Mouse (Mus musculus) hindbrain, postnatal 0 days (tissue): ENCODE measurements at regions not wholly inside any gene's neighbourhood (a gene's known extent, or its start where the extent isn't known, plus 50 kb on each side); places are given as distances from the start of the nearest gene placed in this dataset.

Experiments
- ATAC-seq: fragments of 200-750 bp; cut with Nextera tagmentation; 2 replicates; pipeline ENCODE4 v1.8.0; 2017; ENCODE audit warnings: mild to moderate bottlenecking, moderate TSS enrichment, moderate library complexity
- DNase-seq: peaks from one replicate; pipeline ENCODE4 v3.0.0-alpha.2; 2015; ENCODE audit warnings: low spot score
- H3K27ac ChIP-seq: fragments of 300-500 bp; sonication (generic); 2 replicates; pipeline ENCODE4 v1.5.1; 2014; ENCODE audit warnings: mild to moderate bottlenecking
- H3K27me3 ChIP-seq: fragments of 300-500 bp; sonication (generic); 2 replicates; pipeline ENCODE4 v1.6.1; 2014; ENCODE audit warnings: low read length, mixed read lengths; ENCODE audit not compliant: insufficient read depth
- H3K36me3 ChIP-seq: fragments of 300-500 bp; sonication (generic); 2 replicates; pipeline ENCODE4 v1.6.1; 2014; ENCODE audit warnings: low read length, mixed read lengths; ENCODE audit not compliant: insufficient read depth
- H3K4me1 ChIP-seq: fragments of 300-500 bp; sonication (generic); 2 replicates; pipeline ENCODE4 v1.6.1; 2014; ENCODE audit warnings: antibody characterized with exemption, low read length, mixed read lengths; ENCODE audit not compliant: insufficient read depth
- H3K4me2 ChIP-seq: fragments of 300-500 bp; sonication (generic); 2 replicates; pipeline ENCODE4 v1.6.1; 2014; ENCODE audit warnings: low read depth, mild to moderate bottlenecking, low read length, moderate library complexity, mixed read lengths
- H3K4me3 ChIP-seq: fragments of 300-500 bp; sonication (generic); 2 replicates; pipeline ENCODE4 v1.5.1; 2014; ENCODE audit warnings: low read length
- H3K9ac ChIP-seq: fragments of 300-500 bp; sonication (generic); replicated peaks from 2 replicates; pipeline ENCODE4 v1.6.1; 2014; ENCODE audit warnings: mild to moderate bottlenecking, low read length, moderate library complexity, mixed read lengths
- H3K9me3 ChIP-seq: fragments of 300-500 bp; sonication (generic); 2 replicates; pipeline ENCODE4 v1.6.1; 2016; ENCODE audit warnings: low read length, mixed read lengths
- CTCF ChIP-seq: IDR thresholded peaks from 2 replicates; pipeline ENCODE4 v1.5.1; 2016; ENCODE audit warnings: antibody characterized with exemption, control low read depth, low read depth
- WGBS: fragments of 180-500 bp; shearing (Covaris S2); extraction: QIAGEN DNeasy Blood & Tissue Kit; methylation state at CpG from one replicate; pipeline ENCODE4 v1.1.7; 2014; 5-methylcytosine and 5-hydroxymethylcytosine counted together

GRCm38 (mm10) chr8:15327312-15327711 lies 281.4 kb upstream of the BB014433 start:
- no peak for TF ChIP-seq CTCF
- Histone ChIP-seq H3K9ac (no peak overlapping the region), H3K9me3 (no peaks in the 10 kb centered on the region), H3K27ac (no peak overlapping the region), H3K4me2 (no peak overlapping the region), H3K36me3 (no peaks in the 10 kb centered on the region), H3K4me3 (no peak overlapping the region), H3K27me3 (no peaks in the 10 kb centered on the region), H3K4me1 (no peaks in the 10 kb centered on the region)
- no peak for ATAC-seq
- WGBS, result 53% methylated on average over 5 of the region's 5 CpGs
- no peak for DNase-seq

GRCm38 (mm10) chr8:15323421-15323820 lies 277.5 kb upstream of the BB014433 start:
- Histone ChIP-seq H3K27me3 (no peaks in the 10 kb centered on the region), H3K9me3 (no peaks in the 10 kb centered on the region), H3K4me1 (no peaks in the 10 kb centered on the region), H3K27ac (no peak overlapping the region), H3K4me3 (no peak overlapping the region), H3K36me3 (no peaks in the 10 kb centered on the region), H3K4me2 (no peak overlapping the region), H3K9ac (no peak overlapping the region)
- no peak for DNase-seq
- no peak for ATAC-seq
- WGBS, result 71% methylated on average over 4 of the region's 4 CpGs
- TF ChIP-seq CTCF, result no peak

DNA sequence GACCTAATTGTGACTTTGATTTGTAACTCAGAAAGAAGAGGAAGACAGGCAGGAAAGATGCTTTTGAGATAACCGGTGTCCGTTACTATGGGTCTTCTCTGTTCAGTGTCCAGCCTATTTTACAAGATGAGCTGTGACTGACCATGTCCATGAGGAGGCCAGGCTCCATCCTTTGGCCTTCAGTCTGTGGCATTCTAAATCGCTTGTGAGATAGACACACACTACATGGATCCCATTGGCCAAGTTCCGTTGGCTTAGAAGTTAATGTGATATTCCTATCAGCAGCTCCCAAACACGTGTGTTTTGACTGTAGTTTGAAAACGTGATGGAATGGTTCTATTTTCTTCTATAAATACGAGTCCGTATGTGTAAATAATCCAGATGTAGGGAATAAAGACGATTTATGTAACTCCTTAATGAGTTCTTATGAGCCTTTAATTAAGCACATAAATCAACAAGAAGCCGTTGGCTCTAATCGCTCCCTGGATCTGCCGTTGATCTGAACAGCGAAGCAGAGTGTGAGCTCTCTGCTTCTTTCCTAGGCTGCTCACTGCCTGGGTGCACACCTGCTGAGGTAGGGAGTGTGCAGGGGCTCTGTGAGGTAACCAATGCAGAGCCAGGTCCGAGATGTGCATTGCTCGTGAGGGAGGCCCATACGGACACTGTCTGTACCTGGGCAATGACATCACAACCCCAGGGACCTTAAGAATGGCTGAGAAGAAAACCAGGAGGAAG lies 272.4 kb upstream of the BB014433 start:
- Histone ChIP-seq H3K36me3 (no peaks in the 10 kb centered on the region), H3K27ac (no peak overlapping the region), H3K4me1 (no peaks in the 10 kb centered on the region), H3K4me2 (no peak overlapping the region), H3K9ac (no peak overlapping the region), H3K4me3 (no peak overlapping the region), H3K9me3 (no peaks in the 10 kb centered on the region), H3K27me3 (no peaks in the 10 kb centered on the region)
- no peak for TF ChIP-seq CTCF
- ATAC-seq (0 out of 2 replicates have a peak, but pooled peaks have one; percentile 29), DNase-seq (peak; percentile 13)
- 83% methylated on average over 16 of the region's 16 CpGs for WGBS

DNA sequence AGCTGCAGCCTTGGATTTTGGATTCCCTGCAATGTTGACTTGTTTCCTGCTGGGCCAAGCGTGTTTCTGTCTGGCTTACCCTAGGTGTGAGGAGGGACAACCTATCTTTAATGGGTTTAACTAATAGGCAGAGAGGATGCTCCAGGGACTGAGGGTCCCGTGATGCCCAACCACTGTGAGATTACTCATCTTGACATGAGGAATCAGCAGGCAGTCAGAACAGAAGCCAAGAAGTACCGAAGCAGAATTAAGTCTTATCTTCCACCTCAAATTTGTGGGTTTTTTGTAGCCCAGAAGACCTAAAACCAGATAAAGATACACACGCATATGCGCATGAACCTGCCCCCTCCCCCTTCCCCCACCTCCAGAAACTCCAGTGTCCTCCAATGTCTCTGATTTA lies 267.6 kb upstream of the BB014433 start:
- no peak overlapping the region for H3K27ac ChIP-seq
- no peak for TF ChIP-seq CTCF
- ATAC-seq (no peak), DNase-seq (no peak)
- H3K9ac ChIP-seq, result no peak overlapping the region
- no peaks in the 10 kb centered on the region for H3K27me3 ChIP-seq
- H3K4me1 ChIP-seq, result no peaks in the 10 kb centered on the region
- H3K4me3 ChIP-seq, result no peak overlapping the region
- no peak overlapping the region for H3K4me2 ChIP-seq
- H3K9me3 ChIP-seq, result no peaks in the 10 kb centered on the region
- no peaks in the 10 kb centered on the region for H3K36me3 ChIP-seq
- WGBS, result 66% methylated on average over 5 of the region's 5 CpGs

DNA sequence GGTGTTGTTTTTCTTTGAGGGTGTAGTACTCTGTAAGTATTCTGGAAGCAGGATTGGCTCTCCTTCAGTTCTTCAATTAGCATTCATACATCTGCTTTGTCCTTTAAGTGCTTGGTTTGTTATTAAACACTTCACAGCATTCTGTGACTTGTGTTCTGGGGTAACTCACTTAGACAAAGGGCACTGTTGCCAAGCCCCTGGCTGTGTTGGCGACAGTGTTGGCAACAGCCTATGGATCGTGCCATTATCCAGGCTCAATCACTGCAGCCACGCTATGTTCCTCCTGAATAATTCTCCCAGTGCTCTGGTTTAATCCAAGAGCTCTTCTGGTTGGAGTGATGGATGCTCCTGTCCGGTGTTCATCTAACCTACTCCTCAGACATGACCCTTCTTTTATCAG lies 265.6 kb upstream of the BB014433 start:
- H3K9me3 ChIP-seq, result no peaks in the 10 kb centered on the region
- no peak overlapping the region for H3K4me3 ChIP-seq
- no peaks in the 10 kb centered on the region for H3K27me3 ChIP-seq
- peak; percentile 37 for DNase-seq
- H3K9ac ChIP-seq, result no peak overlapping the region
- H3K4me2 ChIP-seq, result no peak overlapping the region
- H3K36me3 ChIP-seq, result no peaks in the 10 kb centered on the region
- no peak for ATAC-seq
- H3K27ac ChIP-seq, result no peak overlapping the region
- H3K4me1 ChIP-seq, result no peaks in the 10 kb centered on the region
- TF ChIP-seq CTCF, result no peak
- WGBS, result 52% methylated on average over 4 of the region's 4 CpGs

DNA sequence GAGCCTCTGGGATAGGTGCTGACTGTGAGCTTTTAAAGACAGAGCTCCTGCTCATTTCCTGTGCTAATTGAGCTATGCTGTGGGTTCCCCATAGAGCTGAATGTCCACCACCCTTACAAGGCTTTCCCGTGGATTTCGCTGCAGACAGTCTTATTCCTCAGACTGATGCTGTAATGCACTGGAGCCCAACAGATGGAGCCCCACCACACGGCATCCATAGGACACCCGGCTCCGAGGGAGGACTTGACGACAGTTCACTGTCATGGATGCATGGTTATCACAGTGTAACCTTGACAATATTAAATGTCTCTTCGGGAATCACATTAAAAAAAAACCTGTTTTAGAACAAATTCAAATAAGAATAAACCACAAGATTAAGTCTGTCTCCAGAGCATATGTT lies 265.2 kb upstream of the BB014433 start:
- peak; percentile 53 for TF ChIP-seq CTCF
- Histone ChIP-seq H3K4me3 (no peak overlapping the region), H3K4me1 (no peaks in the 10 kb centered on the region), H3K9me3 (no peaks in the 10 kb centered on the region), H3K27me3 (no peaks in the 10 kb centered on the region), H3K9ac (no peak overlapping the region), H3K4me2 (no peak overlapping the region), H3K36me3 (no peaks in the 10 kb centered on the region), H3K27ac (no peak overlapping the region)
- WGBS, result 71% methylated on average over 7 of the region's 7 CpGs
- peak; percentile 61 for DNase-seq
- peak; percentile 62; the same call in 1 of the 2 replicates for ATAC-seq

DNA sequence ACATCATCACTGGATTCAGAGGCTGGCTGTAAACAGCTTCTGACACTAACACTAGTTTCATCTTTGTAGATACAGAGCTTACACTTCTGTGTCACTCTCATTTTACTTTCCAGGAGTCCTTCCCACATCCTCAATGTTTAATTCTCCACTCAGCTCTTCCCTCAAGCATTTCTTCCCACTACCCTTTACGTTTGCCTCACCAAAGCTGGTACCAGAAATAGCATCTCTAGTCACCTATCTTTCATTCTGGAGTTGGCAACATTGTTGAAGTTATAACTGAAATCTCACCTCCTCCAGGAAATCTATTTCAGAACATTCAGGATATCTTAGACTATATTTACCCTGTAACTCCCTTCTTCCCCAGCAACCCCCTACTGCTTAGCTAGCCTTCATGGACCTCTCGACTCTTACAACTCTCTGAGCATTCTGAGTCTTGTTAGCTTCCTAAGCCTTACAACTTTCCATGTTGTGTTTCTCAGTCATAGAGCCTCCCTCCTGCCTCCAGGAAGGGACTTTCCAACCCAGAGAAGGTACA lies 258.3 kb upstream of the BB014433 start:
- Histone ChIP-seq H3K4me1 (no peaks in the 10 kb centered on the region), H3K9me3 (no peaks in the 10 kb centered on the region), H3K27me3 (no peaks in the 10 kb centered on the region), H3K4me3 (no peak overlapping the region), H3K9ac (no peak overlapping the region), H3K27ac (no peak overlapping the region), H3K36me3 (no peaks in the 10 kb centered on the region), H3K4me2 (no peak overlapping the region)
- DNase-seq (no peak), ATAC-seq (no peak)
- no peak for TF ChIP-seq CTCF
- 83% methylated on average over 2 of the region's 2 CpGs for WGBS
